ENCODE assay signal across 8 mouse cellular contexts in the genomic region with DNA sequence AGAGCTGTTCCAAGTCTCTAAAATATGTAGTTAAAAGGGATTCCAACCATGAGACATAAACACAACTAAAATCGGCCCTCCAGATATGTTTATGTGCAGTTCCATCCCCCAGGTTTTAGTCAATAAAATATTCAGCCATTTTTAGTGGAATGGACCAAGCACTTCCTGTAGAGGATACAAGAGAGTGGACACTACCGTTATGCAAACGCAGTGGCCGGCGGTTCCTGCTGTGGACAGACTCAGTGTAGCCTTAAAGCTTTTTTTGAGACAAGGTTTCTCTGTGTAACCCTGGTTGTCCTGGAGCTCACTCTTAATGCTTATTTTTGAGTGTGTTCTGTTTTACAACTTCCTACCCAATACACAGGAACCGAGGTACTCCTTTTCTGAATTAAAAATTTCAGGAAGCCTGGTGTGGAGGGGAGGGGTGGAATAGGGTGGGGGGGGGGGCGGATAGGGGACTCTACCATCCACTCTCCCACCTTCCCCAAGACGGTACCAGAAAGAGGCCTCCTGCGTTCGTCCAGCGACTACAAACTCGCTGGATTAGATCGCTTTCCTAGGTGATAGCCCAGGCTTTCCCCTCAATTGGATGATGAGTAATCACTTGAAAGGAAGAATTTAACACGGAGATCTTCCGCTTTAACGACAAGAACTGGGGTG. TPM values are rescaled to one million over a fixed set of nuclear protein-coding genes. Genes with fewer than 3 reads are reported as not detected.
DNase-seq lines count a peak whose midpoint lies in the region; ATAC-seq lines count a peak whose summit lies in the region.

No protein-coding gene starts in this region.

- no peaks in the 10 kb centered on the region for H3K27me3 ChIP-seq in heart, embryonic 10.5 days (ENCODE audit: insufficient read depth, poor library complexity, severe bottlenecking)
- no peaks in the 10 kb centered on the region for H3K27me3 ChIP-seq in forebrain, embryonic 16.5 days (replicated peaks; ENCODE audit: control insufficient read depth, insufficient read depth, low read length)
- H3K27me3 ChIP-seq in liver, embryonic 15.5 days, result no peaks in the 10 kb centered on the region

- H3K9me3 ChIP-seq in heart, embryonic 10.5 days, result no peaks in the 10 kb centered on the region
- no peaks in the 10 kb centered on the region for H3K9me3 ChIP-seq in forebrain, embryonic 16.5 days (ENCODE audit: control insufficient read depth, low read length)
- no peaks in the 10 kb centered on the region for H3K9me3 ChIP-seq in liver, embryonic 15.5 days (replicated peaks)

- peak overlapping the region; percentile 44 for H3K9ac ChIP-seq in forebrain, embryonic 16.5 days (replicated peaks; ENCODE audit: low read depth, low read length)
- H3K9ac ChIP-seq in liver, embryonic 15.5 days, result no peak overlapping the region

- intact Hi-C loops in gastrocnemius, postnatal 14 days (cut with DNase I; ENCODE audit: low total_unique reads), result no loop called here

- 29% methylated on average over 16 of the region's 16 CpGs for WGBS in heart, embryonic 10.5 days
- 23% methylated on average over 16 of the region's 16 CpGs for WGBS in forebrain, embryonic 16.5 days
- 23% methylated on average over 16 of the region's 16 CpGs for WGBS in liver, embryonic 15.5 days (ENCODE audit: insufficient replicate concordance)

- H3K4me2 ChIP-seq in forebrain, embryonic 16.5 days (ENCODE audit: low read length), result peak overlapping the region; percentile 57
- H3K4me2 ChIP-seq in liver, embryonic 15.5 days, result peak overlapping the region; percentile 52

- H3K4me3 ChIP-seq in heart, embryonic 10.5 days, result peak overlapping the region; percentile 46
- peak overlapping the region; percentile 39 for H3K4me3 ChIP-seq in forebrain, embryonic 16.5 days (replicated peaks; ENCODE audit: low read length)
- H3K4me3 ChIP-seq in liver, embryonic 15.5 days (replicated peaks), result peak overlapping the region; percentile 25; the same call in 1 of the 2 replicates

- no peak for DNase-seq in heart, embryonic 10.5 days (ENCODE audit: low spot score)
- DNase-seq in heart, adult 9 months (ENCODE audit: low spot score in 2 of 2), result no peak
- peak; percentile 53 for DNase-seq in A20 (ENCODE audit: low read depth, low spot score)
- no peak for DNase-seq in frontal cortex, postnatal 25 days (ENCODE audit: low spot score in 2 of 2)
- DNase-seq in adrenal gland, postnatal 25 days, result no peak
- no peak for DNase-seq in gastrocnemius, postnatal 14 days

- no peaks in the 10 kb centered on the region for H3K36me3 ChIP-seq in heart, embryonic 10.5 days
- H3K36me3 ChIP-seq in forebrain, embryonic 16.5 days (ENCODE audit: control insufficient read depth, insufficient read depth), result no peaks in the 10 kb centered on the region
- no peaks in the 10 kb centered on the region for H3K36me3 ChIP-seq in liver, embryonic 15.5 days (replicated peaks)

- 0 out of 2 replicates have a peak, but pooled peaks have one; percentile 6 for ATAC-seq in forebrain, embryonic 16.5 days
- no peak for ATAC-seq in liver, embryonic 15.5 days (ENCODE audit: insufficient read depth)

- peak overlapping the region; percentile 84 for H3K27ac ChIP-seq in heart, embryonic 10.5 days
- H3K27ac ChIP-seq in forebrain, embryonic 16.5 days (ENCODE audit: low read length), result no peak overlapping the region
- H3K27ac ChIP-seq in liver, embryonic 15.5 days (replicated peaks), result no peak overlapping the region

- H3K4me1 ChIP-seq in heart, embryonic 10.5 days, result peaks cover 23% of the 10 kb centered on the region
- H3K4me1 ChIP-seq in forebrain, embryonic 16.5 days (replicated peaks; ENCODE audit: control insufficient read depth, insufficient read depth, low read length), result peaks cover 16% of the 10 kb centered on the region
- no peaks in the 10 kb centered on the region for H3K4me1 ChIP-seq in liver, embryonic 15.5 days (replicated peaks)

RNA-seq across cellular contexts. Expression of a gene that starts 57.7 kb away (rescaled TPM):
- 36.3 and 51.3 TPM in 2 replicates for polyA plus RNA-seq in heart, embryonic 10.5 days (2016; fragmentation: Nextera tagmentation; extraction: Ambion mirVana)
- polyA plus RNA-seq in forebrain, embryonic 16.5 days (2015; fragmentation: Nextera tagmentation; extraction: Ambion mirVana), result 33.9 and 41.4 TPM in 2 replicates
- 6.6 and 6.9 TPM in 2 replicates for polyA plus RNA-seq in liver, embryonic 15.5 days (2015; fragmentation: Nextera tagmentation; extraction: Ambion mirVana)
- total RNA-seq in adrenal gland, postnatal 25 days (2021), result 9.6 and 10.0 TPM in 2 replicates
- total RNA-seq in gastrocnemius, postnatal 14 days (2021), result 10 to 100 TPM in 1 of 2 experiments, 1 to 10 TPM in 1; 8.9 to 12.6 TPM
